Comparison of ENCODE assay signal across 25 mouse cellular contexts in the genomic region with DNA sequence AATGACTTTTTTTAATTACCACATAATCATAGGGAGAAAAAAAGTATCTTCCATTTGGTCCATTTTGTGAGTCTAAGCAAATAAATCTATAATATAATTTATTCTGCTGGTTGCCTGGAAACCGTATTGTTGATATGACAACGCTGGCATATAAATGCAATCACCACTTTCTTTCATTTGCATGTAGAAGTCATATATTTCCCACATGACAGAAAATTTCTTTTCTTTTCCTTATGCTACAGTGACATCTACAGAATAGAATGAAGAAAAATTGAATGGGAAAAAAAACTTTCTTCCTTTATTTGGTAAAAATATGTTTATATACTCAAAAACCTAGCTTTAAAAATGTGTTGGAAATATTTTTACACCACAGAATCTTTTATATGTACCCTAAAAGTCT.
DNase-seq lines count a peak whose midpoint lies in the region; ATAC-seq and TF ChIP-seq lines count a peak whose summit lies in the region.
"Had no signal": no experiment of that assay in that cellular context is flagged by ENCODE, and none has a peak within 500 bp of the region (broad histone marks: within the 10 kb centered on the region; RNA-seq: fewer than 3 reads in every experiment).

No protein-coding gene starts in this region.

- WGBS in forebrain, embryonic 14.5 days = 81% methylated on average over 2 of the region's 2 CpGs
- WGBS in forebrain, embryonic 11.5 days = 90% methylated on average over 2 of the region's 2 CpGs
- 87% methylated on average over 2 of the region's 2 CpGs for WGBS in midbrain, embryonic 11.5 days
- 75% methylated on average over 2 of the region's 2 CpGs for WGBS in midbrain, embryonic 13.5 days
- 54% methylated on average over 2 of the region's 2 CpGs for WGBS in hindbrain, embryonic 16.5 days
- 83% methylated on average over 2 of the region's 2 CpGs for WGBS in stomach, postnatal 0 days

- no peak overlapping the region for H3K27ac ChIP-seq in forebrain, embryonic 14.5 days (ENCODE audit: low read depth, low read length)
- H3K27ac ChIP-seq in forebrain, embryonic 11.5 days (ENCODE audit: low read depth, low read length) = no peak overlapping the region
- no peak overlapping the region for H3K27ac ChIP-seq in midbrain, embryonic 11.5 days (ENCODE audit: low read depth, low read length)
- no peak overlapping the region for H3K27ac ChIP-seq in midbrain, embryonic 13.5 days
- no peak overlapping the region for H3K27ac ChIP-seq in hindbrain, embryonic 16.5 days (ENCODE audit: low read depth, low read length)
- no peak overlapping the region for H3K27ac ChIP-seq in stomach, postnatal 0 days (replicated peaks)
- H3K27ac ChIP-seq: embryonic facial prominence, embryonic 10.5 days; kidney, embryonic 15.5 days; limb, embryonic 13.5 days; liver, embryonic 13.5 days had no signal

- H3K27me3 ChIP-seq in forebrain, embryonic 14.5 days (replicated peaks; ENCODE audit: control insufficient read depth, insufficient read depth, low read length) = no peaks in the 10 kb centered on the region
- H3K27me3 ChIP-seq in forebrain, embryonic 11.5 days (ENCODE audit: control insufficient read depth, insufficient read depth, low read length) = no peaks in the 10 kb centered on the region
- no peaks in the 10 kb centered on the region for H3K27me3 ChIP-seq in midbrain, embryonic 11.5 days (ENCODE audit: control insufficient read depth, insufficient read depth, low read length)
- H3K27me3 ChIP-seq in midbrain, embryonic 13.5 days = no peaks in the 10 kb centered on the region
- H3K27me3 ChIP-seq in hindbrain, embryonic 16.5 days (replicated peaks; ENCODE audit: control insufficient read depth, insufficient read depth, low read length) = no peaks in the 10 kb centered on the region
- H3K27me3 ChIP-seq in stomach, postnatal 0 days (ENCODE audit: control insufficient read depth, insufficient read depth, low read length) = no peaks in the 10 kb centered on the region
- H3K27me3 ChIP-seq: kidney, embryonic 15.5 days; limb, embryonic 13.5 days; liver, embryonic 13.5 days; Patski had no signal

- H3K9ac ChIP-seq in forebrain, embryonic 14.5 days (ENCODE audit: low read length) = no peak overlapping the region
- no peak overlapping the region for H3K9ac ChIP-seq in forebrain, embryonic 11.5 days (ENCODE audit: low read length)
- no peak overlapping the region for H3K9ac ChIP-seq in midbrain, embryonic 11.5 days (ENCODE audit: low read length)
- H3K9ac ChIP-seq in midbrain, embryonic 13.5 days (replicated peaks) = no peak overlapping the region
- H3K9ac ChIP-seq in hindbrain, embryonic 16.5 days (ENCODE audit: low read depth, low read length) = no peak overlapping the region
- no peak overlapping the region for H3K9ac ChIP-seq in stomach, postnatal 0 days (ENCODE audit: low read length)
- H3K9ac ChIP-seq: kidney, embryonic 15.5 days; limb, embryonic 13.5 days; liver, embryonic 13.5 days; lung, embryonic 14.5 days had no signal

- H3K36me3 ChIP-seq in forebrain, embryonic 14.5 days (ENCODE audit: control insufficient read depth, insufficient read depth, low read length) = no peaks in the 10 kb centered on the region
- no peaks in the 10 kb centered on the region for H3K36me3 ChIP-seq in forebrain, embryonic 11.5 days (ENCODE audit: control insufficient read depth, insufficient read depth, low read length)
- no peaks in the 10 kb centered on the region for H3K36me3 ChIP-seq in midbrain, embryonic 11.5 days (ENCODE audit: control insufficient read depth, insufficient read depth, low read length)
- H3K36me3 ChIP-seq in midbrain, embryonic 13.5 days = no peaks in the 10 kb centered on the region
- no peaks in the 10 kb centered on the region for H3K36me3 ChIP-seq in hindbrain, embryonic 16.5 days (ENCODE audit: control insufficient read depth, insufficient read depth, low read length)
- no peaks in the 10 kb centered on the region for H3K36me3 ChIP-seq in stomach, postnatal 0 days (ENCODE audit: control insufficient read depth, insufficient read depth, low read length)
- H3K36me3 ChIP-seq: embryonic facial prominence, embryonic 10.5 days; kidney, embryonic 15.5 days; limb, embryonic 13.5 days; liver, embryonic 13.5 days had no signal

- H3K4me3 ChIP-seq in forebrain, embryonic 14.5 days (ENCODE audit: low read depth, low read length) = no peak overlapping the region
- no peak overlapping the region for H3K4me3 ChIP-seq in forebrain, embryonic 11.5 days (ENCODE audit: low read depth, low read length)
- H3K4me3 ChIP-seq in midbrain, embryonic 11.5 days (ENCODE audit: low read depth, low read length) = no peak overlapping the region
- no peak overlapping the region for H3K4me3 ChIP-seq in midbrain, embryonic 13.5 days (replicated peaks)
- no peak overlapping the region for H3K4me3 ChIP-seq in hindbrain, embryonic 16.5 days (ENCODE audit: low read length)
- H3K4me3 ChIP-seq in stomach, postnatal 0 days (ENCODE audit: low read depth, low read length) = no peak overlapping the region
- H3K4me3 ChIP-seq: embryonic facial prominence, embryonic 10.5 days; kidney, embryonic 15.5 days; limb, embryonic 13.5 days; liver, embryonic 13.5 days had no signal

- no peaks in the 10 kb centered on the region for H3K9me3 ChIP-seq in forebrain, embryonic 14.5 days (replicated peaks; ENCODE audit: control insufficient read depth, low read length)
- H3K9me3 ChIP-seq in forebrain, embryonic 11.5 days (ENCODE audit: control insufficient read depth, low read length) = no peaks in the 10 kb centered on the region
- H3K9me3 ChIP-seq in midbrain, embryonic 11.5 days (ENCODE audit: control insufficient read depth, low read length) = no peaks in the 10 kb centered on the region
- H3K9me3 ChIP-seq in midbrain, embryonic 13.5 days = no peaks in the 10 kb centered on the region
- H3K9me3 ChIP-seq in hindbrain, embryonic 16.5 days (ENCODE audit: control insufficient read depth, low read length) = no peaks in the 10 kb centered on the region
- H3K9me3 ChIP-seq in stomach, postnatal 0 days (ENCODE audit: control insufficient read depth, low read length) = no peaks in the 10 kb centered on the region
- H3K9me3 ChIP-seq: embryonic facial prominence, embryonic 10.5 days; kidney, embryonic 15.5 days; limb, embryonic 13.5 days; liver, embryonic 13.5 days had no signal

- H3K4me2 ChIP-seq in forebrain, embryonic 14.5 days (ENCODE audit: low read length) = no peak overlapping the region
- no peak overlapping the region for H3K4me2 ChIP-seq in forebrain, embryonic 11.5 days (ENCODE audit: low read depth, low read length, severe bottlenecking)
- no peak overlapping the region for H3K4me2 ChIP-seq in midbrain, embryonic 11.5 days
- no peak overlapping the region for H3K4me2 ChIP-seq in midbrain, embryonic 13.5 days (replicated peaks)
- no peak overlapping the region for H3K4me2 ChIP-seq in hindbrain, embryonic 16.5 days (ENCODE audit: low read length)
- no peak overlapping the region for H3K4me2 ChIP-seq in stomach, postnatal 0 days (replicated peaks; ENCODE audit: low read depth)
- H3K4me2 ChIP-seq: kidney, embryonic 15.5 days; limb, embryonic 13.5 days; liver, embryonic 13.5 days; lung, embryonic 14.5 days had no signal

- no peak for TF ChIP-seq CTCF in stomach, postnatal 0 days (IDR thresholded peaks at IDR 0.05; ENCODE audit: low read depth)

- ATAC-seq in forebrain, embryonic 14.5 days = peak; percentile 75
- ATAC-seq in forebrain, embryonic 11.5 days (replicated peaks; ENCODE audit: low FRiP score) = no peak
- ATAC-seq in midbrain, embryonic 11.5 days (ENCODE audit: low FRiP score) = 0 out of 2 replicates have a peak, but pooled peaks have one; percentile 30
- ATAC-seq in midbrain, embryonic 13.5 days = no peak
- peak; percentile 77 for ATAC-seq in hindbrain, embryonic 16.5 days
- ATAC-seq in stomach, postnatal 0 days (ENCODE audit: low FRiP score, low TSS enrichment) = no peak
- ATAC-seq: CD4-positive, CD25-positive, alpha-beta regulatory T cell, adult 4 months; intestine, postnatal 0 days; Patski had no signal

- H3K4me1 ChIP-seq in forebrain, embryonic 14.5 days (ENCODE audit: control insufficient read depth, insufficient read depth, low read length) = no peaks in the 10 kb centered on the region
- no peaks in the 10 kb centered on the region for H3K4me1 ChIP-seq in forebrain, embryonic 11.5 days (replicated peaks; ENCODE audit: control insufficient read depth, insufficient read depth, low read length)
- H3K4me1 ChIP-seq in midbrain, embryonic 11.5 days (ENCODE audit: control insufficient read depth, insufficient read depth, low read length) = no peaks in the 10 kb centered on the region
- H3K4me1 ChIP-seq in midbrain, embryonic 13.5 days (replicated peaks) = peaks cover 6% of the 10 kb centered on the region
- H3K4me1 ChIP-seq in hindbrain, embryonic 16.5 days (ENCODE audit: control insufficient read depth, insufficient read depth, low read depth, low read length) = no peaks in the 10 kb centered on the region
- no peaks in the 10 kb centered on the region for H3K4me1 ChIP-seq in stomach, postnatal 0 days (replicated peaks; ENCODE audit: control insufficient read depth, insufficient read depth)
- H3K4me1 ChIP-seq: embryonic facial prominence, embryonic 10.5 days; kidney, embryonic 15.5 days; limb, embryonic 13.5 days; liver, embryonic 13.5 days had no signal

- no peak for TF ChIP-seq EP300 in stomach, postnatal 0 days (optimal IDR thresholded peaks at IDR 0.05)

- peak; percentile 75 for DNase-seq in forebrain, embryonic 14.5 days (ENCODE audit: low spot score)
- DNase-seq in forebrain, embryonic 11.5 days (ENCODE audit: low spot score) = no peak
- no peak for DNase-seq in midbrain, embryonic 11.5 days (ENCODE audit: low spot score, missing footprints)
- DNase-seq in stomach, postnatal 0 days (ENCODE audit: low spot score) = no peak
- DNase-seq in cerebellum, postnatal 4 days (ENCODE audit: low spot score in 2 of 2) = no peak
- DNase-seq: adrenal gland, postnatal 14 days; cerebellum, adult 2 months; cerebellum, postnatal 36 days; gastrocnemius, postnatal 10 days; heart, adult 18-20 months; heart, postnatal 4 days; kidney, postnatal 4 days; liver, embryonic 13.5 days; lung, embryonic 14.5 days; lung, postnatal 36 days; retina, postnatal 1 day; thymus, postnatal 14 days had no signal

Comparison
In these comparisons a context has a peak if more than half of its experiments do, and no peak if none do; other contexts are left out.
1. ATAC-seq: peak in forebrain, embryonic 14.5 days (single experiment), midbrain, embryonic 11.5 days (single experiment) and hindbrain, embryonic 16.5 days (single experiment); none in forebrain, embryonic 11.5 days (single experiment), midbrain, embryonic 13.5 days (single experiment) and stomach, postnatal 0 days (single experiment).